Mouse (Mus musculus) C2C12 (cell line): ENCODE measurements around the gene Icosl. TPM values are rescaled to one million over a fixed set of nuclear protein-coding genes. Genes with fewer than 3 reads are reported as not detected.
"Not testable (repeated sequence)": the region's sequence is repeated elsewhere in the genome, so short reads cannot be mapped to it uniquely, and the experiment has no call there.

Experiments used
- H3K27me3 ChIP-seq: one replicate; pipeline ENCODE4 v1.6.1; 2011; ENCODE audit not compliant: control insufficient read depth, insufficient read depth, insufficient read length
- H3K36me3 ChIP-seq: one replicate; pipeline ENCODE4 v1.6.1; 2011; ENCODE audit not compliant: control insufficient read depth, insufficient read depth
- H3K4me3 ChIP-seq: one replicate; pipeline ENCODE4 v1.5.1; 2011; ENCODE audit warnings: mild to moderate bottlenecking, control low read depth; ENCODE audit not compliant: poor library complexity, insufficient read depth, severe bottlenecking
- H3K79me2 ChIP-seq: one replicate; pipeline ENCODE4 v1.6.1; 2011; ENCODE audit not compliant: control insufficient read depth, insufficient read depth
- H3K79me3 ChIP-seq: one replicate; pipeline ENCODE4 v1.6.1; 2011; ENCODE audit warnings: low read depth, control low read depth
- H3ac ChIP-seq: one replicate; pipeline ENCODE3; 2011; ENCODE audit warnings: low read depth; ENCODE audit not compliant: control insufficient read depth, insufficient read length
- CEBPB ChIP-seq: IDR thresholded peaks from one replicate; pipeline ENCODE4 v1.6.1; 2011; ENCODE audit warnings: low read depth, mild to moderate bottlenecking, control low read depth, moderate library complexity
- CTCF ChIP-seq: IDR thresholded peaks from one replicate; pipeline ENCODE4 v1.5.1; 2011; ENCODE audit not compliant: control insufficient read depth, insufficient read depth, insufficient read length
- FOSL1 ChIP-seq: IDR thresholded peaks from one replicate; pipeline ENCODE4 v1.8.0; 2011; ENCODE audit warnings: mild to moderate bottlenecking, low read length; ENCODE audit not compliant: poor library complexity, insufficient read depth, severe bottlenecking
- MAX ChIP-seq: IDR thresholded peaks from one replicate; pipeline ENCODE4 v1.6.1; 2011; ENCODE audit warnings: mild to moderate bottlenecking, control low read depth
- MYOD1 ChIP-seq: IDR thresholded peaks from one replicate; pipeline ENCODE4 v1.6.1; 2011; ENCODE audit warnings: low read depth; ENCODE audit not compliant: control insufficient read depth, insufficient read length
- MYOG ChIP-seq: IDR thresholded peaks from one replicate; pipeline ENCODE4 v1.6.1; 2011; ENCODE audit not compliant: control insufficient read depth, insufficient read length; ENCODE audit errors: extremely low read depth
- USF1 ChIP-seq: IDR thresholded peaks from one replicate; pipeline ENCODE4 v1.6.1; 2011; ENCODE audit warnings: low read depth, mild to moderate bottlenecking, control low read depth, moderate library complexity
- long read RNA-seq, 2 experiments: library from polyadenylated mRNA; unstranded; transcript quantifications; one replicate each; pipeline ENCODE4 v2.0.0; 2019 to 2020
- polyA plus RNA-seq: library from polyadenylated mRNA; unstranded; fragments of >200 nt; fragmentation: generic; extraction: Trizol; gene quantifications from one replicate; pipeline ENCODE4 v1.2.1, GENCODE M21; 2012; ENCODE audit warnings: missing spikeins

Icosl gene
- polyA plus RNA-seq = 0.06 TPM
- long read RNA-seq, experiment 1 = 0 reads
- long read RNA-seq, experiment 2 = 0 reads

GRCm38 (mm10) chr10:78069101-78070011 lies at the start of gene Icosl:
Gene Icosl (plus strand): TSS chr10:78069302.
- Histone ChIP-seq H3K36me3 (no peaks in the 10 kb centered on the region), H3ac (no peak within 1 kb of the TSS), H3K79me2 (no peaks in the 10 kb centered on the region), H3K27me3 (peaks cover 51% of the 10 kb centered on the region), H3K79me3 (no peaks in the 10 kb centered on the region), H3K4me3 (no peak within 1 kb of the TSS)
- TF ChIP-seq CTCF (peak; percentile 23), MYOG (no peak), FOSL1 (no peak), CEBPB (no peak)

GRCm38 (mm10) chr10:78019984-78020383 lies 49.1 kb upstream of the Icosl start:
- not testable (repeated sequence) for H3ac ChIP-seq, H3K36me3 ChIP-seq, H3K4me3 ChIP-seq, H3K79me2 ChIP-seq, H3K79me3 ChIP-seq
- peaks cover 13% of the 10 kb centered on the region for H3K27me3 ChIP-seq

GRCm38 (mm10) chr10:78025453-78025852 lies 43.6 kb upstream of the Icosl start:
- H3ac ChIP-seq, H3K79me3 ChIP-seq: not testable (repeated sequence)

DNA sequence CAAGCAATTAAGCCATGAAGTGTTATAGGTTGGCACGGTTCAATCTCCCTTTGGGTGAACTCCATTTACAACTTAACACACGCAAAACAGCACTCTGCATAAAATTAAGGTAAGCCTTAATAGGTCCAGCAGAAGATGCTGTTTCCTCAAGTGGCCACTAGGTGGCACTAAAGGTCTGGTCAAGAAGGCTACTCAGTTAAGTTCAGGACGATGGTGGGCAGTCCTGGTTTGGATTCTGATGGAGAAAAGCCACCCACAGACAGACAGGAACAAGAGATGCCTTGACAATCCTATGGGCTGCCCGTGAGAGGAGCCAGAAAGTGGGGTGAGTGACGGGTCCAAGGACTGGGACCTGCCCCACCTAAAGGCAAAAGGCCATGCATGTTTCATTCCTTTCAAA lies 41.0 kb upstream of the Icosl start:
- no peak for TF ChIP-seq MYOG
- TF ChIP-seq CTCF = peak; percentile 37
- no peaks in the 10 kb centered on the region for H3K36me3 ChIP-seq

More at GRCm38 (mm10) chr10:78025453-78025852, 43.6 kb upstream of the Icosl start:
- not testable (repeated sequence) for H3K27me3 ChIP-seq, H3K36me3 ChIP-seq, H3K79me2 ChIP-seq, H3K4me3 ChIP-seq

GRCm38 (mm10) chr10:78029080-78029479 lies 40.0 kb upstream of the Icosl start:
- no peaks in the 10 kb centered on the region for H3K79me2 ChIP-seq
- no peak overlapping the region for H3ac ChIP-seq
- H3K36me3 ChIP-seq = no peaks in the 10 kb centered on the region
- no peaks in the 10 kb centered on the region for H3K79me3 ChIP-seq
- peaks cover 7% of the 10 kb centered on the region for H3K27me3 ChIP-seq
- H3K4me3 ChIP-seq = no peak overlapping the region
- TF ChIP-seq USF1 (no peak), MAX (no peak), MYOD1 (no peak)

More for the DNA sequence above, 41.0 kb upstream of the Icosl start:
- H3K79me2 ChIP-seq = no peaks in the 10 kb centered on the region
- peaks cover 6% of the 10 kb centered on the region for H3K27me3 ChIP-seq
- no peak overlapping the region for H3ac ChIP-seq
- H3K79me3 ChIP-seq = no peaks in the 10 kb centered on the region
- no peak overlapping the region for H3K4me3 ChIP-seq

- TF ChIP-seq CTCF (no peak), CEBPB (no peak), USF1 (no peak), FOSL1 (no peak), MYOG (no peak), MYOD1 (no peak)
- no peaks in the 10 kb centered on the region for H3K36me3 ChIP-seq
- no peaks in the 10 kb centered on the region for H3K79me3 ChIP-seq
- peaks cover 25% of the 10 kb centered on the region for H3K27me3 ChIP-seq
- H3K4me3 ChIP-seq = no peak overlapping the region
- H3K79me2 ChIP-seq = no peaks in the 10 kb centered on the region
- H3ac ChIP-seq = no peak overlapping the region
Observed at GRCm38 (mm10) chr10:78031987-78032386, 37.1 kb upstream of the Icosl start.
